ENCODE assay signal across 25 mouse cellular contexts in the genomic region with DNA sequence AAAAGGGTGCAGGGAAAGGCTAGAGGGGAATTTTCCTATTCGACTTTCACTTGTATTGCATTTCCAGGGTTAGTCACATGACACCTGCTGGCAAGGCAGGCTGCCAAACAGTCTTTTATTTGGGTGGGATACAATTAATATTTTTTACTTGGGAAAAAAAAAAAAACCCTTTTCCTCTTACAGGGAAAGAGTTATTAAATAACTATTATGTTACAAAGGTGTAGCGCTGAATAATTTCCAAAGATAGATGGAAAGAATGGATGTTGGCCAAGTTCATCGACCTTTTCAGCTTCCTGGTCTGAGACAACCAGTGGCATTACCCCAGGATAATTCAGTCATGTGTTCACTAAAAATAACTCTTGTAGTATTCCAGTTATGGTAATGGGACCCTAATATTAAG. TPM values are rescaled to one million over a fixed set of nuclear protein-coding genes. Genes with fewer than 3 reads are reported as not detected.
DNase-seq lines count a peak whose midpoint lies in the region; ATAC-seq and TF ChIP-seq lines count a peak whose summit lies in the region.
"Had no signal": no experiment of that assay in that cellular context is flagged by ENCODE, and none has a peak within 500 bp of the region (broad histone marks: within the 10 kb centered on the region; RNA-seq: fewer than 3 reads in every experiment).

No protein-coding gene starts in this region.

- H3K9ac ChIP-seq in kidney, embryonic 15.5 days = no peak overlapping the region
- H3K9ac ChIP-seq in kidney, embryonic 16.5 days (replicated peaks; ENCODE audit: low read length) = no peak overlapping the region
- H3K9ac ChIP-seq: embryonic facial prominence, embryonic 12.5 days; embryonic facial prominence, embryonic 15.5 days; forebrain, postnatal 0 days; hindbrain, embryonic 13.5 days had no signal

- H3K36me3 ChIP-seq in kidney, embryonic 15.5 days = no peaks in the 10 kb centered on the region; the same call in 1 of the 2 replicates
- H3K36me3 ChIP-seq in kidney, embryonic 16.5 days (ENCODE audit: insufficient read depth, low read length) = no peaks in the 10 kb centered on the region
- H3K36me3 ChIP-seq: embryonic facial prominence, embryonic 12.5 days; embryonic facial prominence, embryonic 15.5 days; hindbrain, embryonic 10.5 days; hindbrain, embryonic 13.5 days had no signal

- H3K9me3 ChIP-seq in kidney, embryonic 15.5 days (replicated peaks) = no peaks in the 10 kb centered on the region
- H3K9me3 ChIP-seq in kidney, embryonic 16.5 days (ENCODE audit: low read length) = no peaks in the 10 kb centered on the region
- H3K9me3 ChIP-seq: embryonic facial prominence, embryonic 12.5 days; embryonic facial prominence, embryonic 15.5 days; hindbrain, embryonic 10.5 days; hindbrain, embryonic 13.5 days had no signal

- no peak for TF ChIP-seq CTCF in gastrocnemius, adult 2 months (IDR thresholded peaks at IDR 0.05)

- no peak for ATAC-seq in kidney, embryonic 15.5 days (replicated peaks; ENCODE audit: low FRiP score)
- ATAC-seq in kidney, embryonic 16.5 days (ENCODE audit: low FRiP score, low TSS enrichment) = no peak
- ATAC-seq: activated CD4-positive, CD25-positive, alpha-beta regulatory T cell, adult 4 months; forebrain, embryonic 14.5 days; forebrain, postnatal 0 days; hindbrain, embryonic 16.5 days had no signal

- intact Hi-C loops in gastrocnemius, adult 2 months (cut with DNase I) = no loop called here

- peaks cover 12% of the 10 kb centered on the region for H3K4me1 ChIP-seq in kidney, embryonic 15.5 days
- peaks cover 4% of the 10 kb centered on the region; the same call in 1 of the 2 replicates for H3K4me1 ChIP-seq in kidney, embryonic 16.5 days (ENCODE audit: insufficient read depth, low read length)
- peaks cover 5% of the 10 kb centered on the region for H3K4me1 ChIP-seq in brown adipose tissue, adult 24 weeks (ENCODE audit: control insufficient read depth, insufficient read depth, insufficient read length, low read length)
- H3K4me1 ChIP-seq: hindbrain, embryonic 10.5 days; hindbrain, embryonic 13.5 days had no signal

- H3K4me2 ChIP-seq in kidney, embryonic 15.5 days = no peak overlapping the region
- no peak overlapping the region for H3K4me2 ChIP-seq in kidney, embryonic 16.5 days (replicated peaks; ENCODE audit: low read depth, low read length)
- H3K4me2 ChIP-seq: embryonic facial prominence, embryonic 12.5 days; embryonic facial prominence, embryonic 15.5 days; heart, embryonic 11.5 days; hindbrain, embryonic 13.5 days had no signal

- 79% methylated on average over 3 of the region's 3 CpGs for WGBS in kidney, embryonic 15.5 days
- WGBS in kidney, embryonic 16.5 days = 70% methylated on average over 3 of the region's 3 CpGs

- H3K27ac ChIP-seq in gastrocnemius, adult 2 months = 0 out of 2 replicates have a peak overlapping the region, but pooled peaks have one; percentile 21
- H3K27ac ChIP-seq in kidney, embryonic 15.5 days = no peak overlapping the region
- no peak overlapping the region for H3K27ac ChIP-seq in kidney, embryonic 16.5 days (ENCODE audit: low read length)
- H3K27ac ChIP-seq in brown adipose tissue, adult 24 weeks (replicated peaks; ENCODE audit: low read depth, low read length) = 0 out of 2 replicates have a peak overlapping the region, but pooled peaks have one; percentile 4
- H3K27ac ChIP-seq: embryonic facial prominence, embryonic 12.5 days; embryonic facial prominence, embryonic 15.5 days; hindbrain, embryonic 10.5 days; hindbrain, embryonic 13.5 days had no signal

- DNase-seq in gastrocnemius, adult 2 months = no peak
- DNase-seq in gastrocnemius, adult 8-10 months (ENCODE audit: low spot score in 2 of 2) = no peak
- peak; percentile 54 for DNase-seq in kidney, adult 9 months
- peak; percentile 30 to 43 for DNase-seq in kidney, postnatal 36 days
- no peak for DNase-seq in left cerebral cortex, adult 9 months (ENCODE audit: low spot score in 2 of 2)
- DNase-seq: adrenal gland, postnatal 10 days; adrenal gland, postnatal 36 days; cerebellum, adult 11 months; cerebellum, adult 2 months; cerebellum, adult 9-11 months; forebrain, postnatal 0 days; gastrocnemius, postnatal 10 days; gastrocnemius, postnatal 36 days; heart, postnatal 36 days had no signal

- H3K27me3 ChIP-seq in kidney, embryonic 15.5 days = no peaks in the 10 kb centered on the region
- no peaks in the 10 kb centered on the region for H3K27me3 ChIP-seq in kidney, embryonic 16.5 days (ENCODE audit: insufficient read depth, low read length)
- H3K27me3 ChIP-seq: embryonic facial prominence, embryonic 12.5 days; embryonic facial prominence, embryonic 15.5 days; hindbrain, embryonic 13.5 days had no signal

- H3K4me3 ChIP-seq in gastrocnemius, adult 2 months = no peak overlapping the region
- H3K4me3 ChIP-seq in kidney, embryonic 15.5 days (replicated peaks) = no peak overlapping the region
- no peak overlapping the region for H3K4me3 ChIP-seq in kidney, embryonic 16.5 days (ENCODE audit: low read length)
- H3K4me3 ChIP-seq in brown adipose tissue, adult 24 weeks (ENCODE audit: insufficient read depth, low read depth, low read length) = no peak overlapping the region
- H3K4me3 ChIP-seq: embryonic facial prominence, embryonic 12.5 days; embryonic facial prominence, embryonic 15.5 days; hindbrain, embryonic 10.5 days; hindbrain, embryonic 13.5 days had no signal

RNA-seq across cellular contexts. Expression of gene Arl15, which starts 29.7 kb away (rescaled TPM):
- total RNA-seq in gastrocnemius, adult 2 months (2021) = 1 to 10 TPM; 4.6 to 6.2 TPM
- total RNA-seq in gastrocnemius, adult 8-10 months (2022) = 1 to 10 TPM; 2.0 to 5.0 (median 3.4) TPM
- polyA plus RNA-seq in kidney, embryonic 15.5 days (2015; fragmentation: Nextera tagmentation; extraction: Ambion mirVana) = 13.8 and 14.1 TPM in 2 replicates
- polyA plus RNA-seq in kidney, embryonic 16.5 days (2015; fragmentation: Nextera tagmentation; extraction: Ambion mirVana) = 12.5 and 15.7 TPM in 2 replicates
- 9.0 and 9.7 TPM in 2 replicates for polyA plus RNA-seq in brown adipose tissue, adult 24 weeks (2012; ENCODE audit: insufficient read depth, insufficient read length, missing spikeins)

Comparison
In these comparisons a context has a peak if more than half of its experiments do, and no peak if none do; other contexts are left out.
1. DNase-seq: peak in kidney, adult 9 months (single experiment) and kidney, postnatal 36 days (2 of 2); none in gastrocnemius, adult 2 months (single experiment), gastrocnemius, adult 8-10 months (0 of 2) and left cerebral cortex, adult 9 months (0 of 2).
2. H3K27ac ChIP-seq: peak in gastrocnemius, adult 2 months (single experiment) and brown adipose tissue, adult 24 weeks (single experiment); none in kidney, embryonic 15.5 days (single experiment) and kidney, embryonic 16.5 days (single experiment).